In the genomic region with DNA sequence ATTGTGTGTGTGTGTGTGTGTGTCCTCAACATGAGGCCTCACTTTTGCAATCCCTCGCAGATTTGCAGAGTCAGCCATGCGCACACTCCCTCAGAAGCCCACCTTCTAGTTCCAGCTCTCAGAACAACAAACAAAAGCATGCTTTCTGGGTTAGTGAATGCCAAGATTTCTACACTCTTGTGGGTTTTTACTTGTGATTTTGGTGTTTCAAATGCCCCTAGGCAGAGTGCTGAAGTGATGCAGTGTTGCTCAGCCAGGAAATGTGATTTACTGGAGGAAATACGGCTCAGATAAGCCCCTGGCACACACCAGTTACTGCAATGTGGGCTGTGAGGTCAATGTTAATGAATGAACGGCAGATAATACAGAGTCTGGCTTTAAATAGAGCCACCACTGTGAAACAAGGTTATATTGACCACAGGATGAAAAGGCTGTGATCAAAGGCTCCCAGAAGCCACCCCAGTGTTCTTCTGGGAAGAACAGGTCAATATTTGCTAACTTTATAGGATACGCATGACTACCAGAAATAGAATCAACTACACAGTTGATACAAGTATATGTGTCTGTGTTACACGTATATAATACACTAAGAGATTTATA, we compare ENCODE assay signal across 14 mouse cellular contexts. TPM values are rescaled to one million over a fixed set of nuclear protein-coding genes. Genes with fewer than 3 reads are reported as not detected.
DNase-seq lines count a peak whose midpoint lies in the region; ATAC-seq and TF ChIP-seq lines count a peak whose summit lies in the region.
"Had no signal": no experiment of that assay in that cellular context is flagged by ENCODE, and none has a peak within 500 bp of the region (broad histone marks: within the 10 kb centered on the region; RNA-seq: fewer than 3 reads in every experiment).

No protein-coding gene starts in this region.

- no peak for TF ChIP-seq CTCF in heart, postnatal 0 days (IDR thresholded peaks at IDR 0.05; ENCODE audit: low read depth)
- no peak for TF ChIP-seq CTCF in stomach, postnatal 0 days (IDR thresholded peaks at IDR 0.05; ENCODE audit: low read depth)

- H3K27ac ChIP-seq in heart, postnatal 0 days (ENCODE audit: low read depth), result peak overlapping the region; percentile 31; the same call in 1 of the 2 replicates
- peak overlapping the region; percentile 64 for H3K27ac ChIP-seq in midbrain, embryonic 12.5 days (replicated peaks)
- no peak overlapping the region for H3K27ac ChIP-seq in midbrain, embryonic 13.5 days
- H3K27ac ChIP-seq in stomach, postnatal 0 days (replicated peaks), result 0 out of 2 replicates have a peak overlapping the region, but pooled peaks have one; percentile 9
- H3K27ac ChIP-seq: forebrain, embryonic 15.5 days had no signal

- no peak for ATAC-seq in heart, postnatal 0 days (ENCODE audit: insufficient read depth, low read depth)
- no peak for ATAC-seq in midbrain, embryonic 12.5 days (ENCODE audit: low FRiP score, low read depth)
- no peak for ATAC-seq in midbrain, embryonic 13.5 days
- peak; percentile 5 to 57; a peak in 2 of 4 replicates for ATAC-seq in hematopoietic stem cell, adult 5-6 weeks (replicated peaks in 1 of 2; ENCODE audit: insufficient read depth in 1 of 2, low FRiP score in 2 of 2, low TSS enrichment in 1 of 2, low read depth in 1 of 2, poor library complexity in 2 of 2, severe bottlenecking in 2 of 2)
- ATAC-seq in stomach, postnatal 0 days (ENCODE audit: low FRiP score, low TSS enrichment), result no peak
- ATAC-seq: forebrain, embryonic 15.5 days had no signal

- intact Hi-C loops in left cerebral cortex, postnatal 25 days (cut with DNase I), result no loop called here

- H3K4me3 ChIP-seq in heart, postnatal 0 days (ENCODE audit: low read depth, low read length), result no peak overlapping the region
- no peak overlapping the region for H3K4me3 ChIP-seq in midbrain, embryonic 12.5 days
- H3K4me3 ChIP-seq in midbrain, embryonic 13.5 days (replicated peaks), result no peak overlapping the region
- no peak overlapping the region for H3K4me3 ChIP-seq in stomach, postnatal 0 days (ENCODE audit: low read depth, low read length)
- H3K4me3 ChIP-seq: forebrain, embryonic 15.5 days; megakaryocyte, embryonic 14.5 days had no signal

- no peak for TF ChIP-seq EP300 in heart, postnatal 0 days (IDR thresholded peaks at IDR 0.05; ENCODE audit: low read depth)
- TF ChIP-seq EP300 in stomach, postnatal 0 days (optimal IDR thresholded peaks at IDR 0.05), result no peak

- H3K9me3 ChIP-seq in heart, postnatal 0 days (replicated peaks; ENCODE audit: control insufficient read depth, low read length), result no peaks in the 10 kb centered on the region
- H3K9me3 ChIP-seq in midbrain, embryonic 12.5 days, result no peaks in the 10 kb centered on the region
- no peaks in the 10 kb centered on the region for H3K9me3 ChIP-seq in midbrain, embryonic 13.5 days
- H3K9me3 ChIP-seq in stomach, postnatal 0 days (ENCODE audit: control insufficient read depth, low read length), result no peaks in the 10 kb centered on the region
- H3K9me3 ChIP-seq: forebrain, embryonic 15.5 days; megakaryocyte, embryonic 14.5 days had no signal

- WGBS in heart, postnatal 0 days, result 38% methylated on average over 6 of the region's 6 CpGs
- WGBS in midbrain, embryonic 12.5 days, result 66% methylated on average over 6 of the region's 6 CpGs
- 61% methylated on average over 6 of the region's 6 CpGs for WGBS in midbrain, embryonic 13.5 days
- WGBS in stomach, postnatal 0 days, result 30% methylated on average over 6 of the region's 6 CpGs

- H3K9ac ChIP-seq in heart, postnatal 0 days (replicated peaks; ENCODE audit: low read depth, low read length), result no peak overlapping the region
- no peak overlapping the region for H3K9ac ChIP-seq in midbrain, embryonic 12.5 days (replicated peaks)
- no peak overlapping the region for H3K9ac ChIP-seq in midbrain, embryonic 13.5 days (replicated peaks)
- H3K9ac ChIP-seq in stomach, postnatal 0 days (ENCODE audit: low read length), result no peak overlapping the region
- H3K9ac ChIP-seq: forebrain, embryonic 15.5 days had no signal

- H3K27me3 ChIP-seq in heart, postnatal 0 days (ENCODE audit: control insufficient read depth, insufficient read depth, low read length), result no peaks in the 10 kb centered on the region
- no peaks in the 10 kb centered on the region for H3K27me3 ChIP-seq in midbrain, embryonic 12.5 days
- H3K27me3 ChIP-seq in midbrain, embryonic 13.5 days, result 0 out of 2 replicates have a peak, but pooled peaks cover 3% of the 10 kb centered on the region
- no peaks in the 10 kb centered on the region for H3K27me3 ChIP-seq in stomach, postnatal 0 days (ENCODE audit: control insufficient read depth, insufficient read depth, low read length)
- H3K27me3 ChIP-seq: forebrain, embryonic 15.5 days had no signal

- peak; percentile 38 for DNase-seq in heart, postnatal 0 days (ENCODE audit: low spot score)
- no peak for DNase-seq in heart, adult 18-20 months
- DNase-seq in stomach, postnatal 0 days (ENCODE audit: low spot score), result no peak
- DNase-seq in gastrocnemius, postnatal 25 days, result no peak
- no peak for DNase-seq in left cerebral cortex, postnatal 25 days (ENCODE audit: low spot score in 2 of 2)
- DNase-seq: kidney, adult 8-10 months; right cerebral cortex, postnatal 4 days had no signal

- H3K4me2 ChIP-seq in heart, postnatal 0 days (ENCODE audit: low read depth, low read length), result no peak overlapping the region
- no peak overlapping the region for H3K4me2 ChIP-seq in midbrain, embryonic 12.5 days (replicated peaks)
- H3K4me2 ChIP-seq in midbrain, embryonic 13.5 days (replicated peaks), result no peak overlapping the region
- H3K4me2 ChIP-seq in stomach, postnatal 0 days (replicated peaks; ENCODE audit: low read depth), result no peak overlapping the region
- H3K4me2 ChIP-seq: forebrain, embryonic 15.5 days had no signal

- peaks cover 10% of the 10 kb centered on the region; the same call in 1 of the 2 replicates for H3K4me1 ChIP-seq in heart, postnatal 0 days (ENCODE audit: control insufficient read depth, insufficient read depth)
- H3K4me1 ChIP-seq in midbrain, embryonic 12.5 days, result peaks cover 13% of the 10 kb centered on the region
- peaks cover 15% of the 10 kb centered on the region for H3K4me1 ChIP-seq in midbrain, embryonic 13.5 days (replicated peaks)
- H3K4me1 ChIP-seq in stomach, postnatal 0 days (replicated peaks; ENCODE audit: control insufficient read depth, insufficient read depth), result no peaks in the 10 kb centered on the region

- no peaks in the 10 kb centered on the region for H3K36me3 ChIP-seq in heart, postnatal 0 days (replicated peaks; ENCODE audit: control insufficient read depth, insufficient read depth, low read length)
- no peaks in the 10 kb centered on the region for H3K36me3 ChIP-seq in midbrain, embryonic 12.5 days
- H3K36me3 ChIP-seq in midbrain, embryonic 13.5 days, result no peaks in the 10 kb centered on the region
- no peaks in the 10 kb centered on the region for H3K36me3 ChIP-seq in stomach, postnatal 0 days (ENCODE audit: control insufficient read depth, insufficient read depth, low read length)
- H3K36me3 ChIP-seq: forebrain, embryonic 15.5 days had no signal

RNA-seq across cellular contexts. Expression of gene Tsen2, which starts 2.7 kb away (rescaled TPM):
- total RNA-seq in heart, postnatal 0 days (2014; rRNA removed; ENCODE audit: low replicate concordance), result 6.0 and 11.5 TPM in 2 replicates
- 12.6 and 14.1 TPM in 2 replicates for polyA plus RNA-seq in heart, postnatal 0 days (2015; fragmentation: Nextera tagmentation; extraction: Ambion mirVana)
- 1 to 10 TPM; 6.0 to 7.4 TPM for total RNA-seq in heart, adult 18-20 months (2021)
- polyA plus RNA-seq in midbrain, embryonic 12.5 days (2016; fragmentation: Nextera tagmentation; extraction: Ambion mirVana), result 29.9 and 30.5 TPM in 2 replicates
- polyA plus RNA-seq in midbrain, embryonic 13.5 days (2015; fragmentation: Nextera tagmentation; extraction: Ambion mirVana), result 32.9 and 35.2 TPM in 2 replicates
- total RNA-seq in hematopoietic stem cell, adult 5-6 weeks (2017), result 14.7 and 19.9 TPM in 2 replicates
- 10.0 and 11.1 TPM in 2 replicates for polyA plus RNA-seq in stomach, postnatal 0 days (2015; fragmentation: Nextera tagmentation; extraction: Ambion mirVana)
- total RNA-seq in gastrocnemius, postnatal 25 days (2021), result 1 to 10 TPM; 5.8 to 6.1 TPM
- 10 to 100 TPM; 22.0 to 23.2 TPM for total RNA-seq in left cerebral cortex, postnatal 25 days (2021)

RNA-seq across cellular contexts. Expression of gene Mkrn2os, which starts 50.6 kb away (rescaled TPM):
- not detected in 2 replicates for total RNA-seq in heart, postnatal 0 days (2014; rRNA removed; ENCODE audit: low replicate concordance)
- polyA plus RNA-seq in heart, postnatal 0 days (2015; fragmentation: Nextera tagmentation; extraction: Ambion mirVana), result 0.37 and 0.44 TPM in 2 replicates
- total RNA-seq in heart, adult 18-20 months (2021), result under 1 TPM; 0.39 to 0.40 TPM
- 0.34 and 0.50 TPM in 2 replicates for polyA plus RNA-seq in midbrain, embryonic 12.5 days (2016; fragmentation: Nextera tagmentation; extraction: Ambion mirVana)
- polyA plus RNA-seq in midbrain, embryonic 13.5 days (2015; fragmentation: Nextera tagmentation; extraction: Ambion mirVana), result 0.24 and 0.44 TPM in 2 replicates
- 0.25 TPM in 1 of 2 replicates, not detected in the other for total RNA-seq in hematopoietic stem cell, adult 5-6 weeks (2017)
- polyA plus RNA-seq in stomach, postnatal 0 days (2015; fragmentation: Nextera tagmentation; extraction: Ambion mirVana), result 27.4 and 30.5 TPM in 2 replicates
- total RNA-seq in gastrocnemius, postnatal 25 days (2021), result under 1 TPM in 1 of 2 experiments, not detected in 1; 0.18 TPM
- not detected for total RNA-seq in left cerebral cortex, postnatal 25 days (2021)
- total RNA-seq: neutrophil, adult 5-6 weeks had no signal
- polyA plus RNA-seq: cortical plate, adult 2 months had no signal

RNA-seq across cellular contexts. Expression of gene Mkrn2, which starts 59.9 kb away (rescaled TPM):
- 17.9 and 71.3 TPM in 2 replicates for total RNA-seq in heart, postnatal 0 days (2014; rRNA removed; ENCODE audit: low replicate concordance)
- 29.6 and 31.3 TPM in 2 replicates for polyA plus RNA-seq in heart, postnatal 0 days (2015; fragmentation: Nextera tagmentation; extraction: Ambion mirVana)
- total RNA-seq in heart, adult 18-20 months (2021), result 10 to 100 TPM; 36.7 to 41.0 TPM
- 26.9 and 27.2 TPM in 2 replicates for polyA plus RNA-seq in midbrain, embryonic 12.5 days (2016; fragmentation: Nextera tagmentation; extraction: Ambion mirVana)
- polyA plus RNA-seq in midbrain, embryonic 13.5 days (2015; fragmentation: Nextera tagmentation; extraction: Ambion mirVana), result 29.4 and 31.1 TPM in 2 replicates
- 19.6 and 22.3 TPM in 2 replicates for total RNA-seq in hematopoietic stem cell, adult 5-6 weeks (2017)
- polyA plus RNA-seq in stomach, postnatal 0 days (2015; fragmentation: Nextera tagmentation; extraction: Ambion mirVana), result 17.8 and 19.4 TPM in 2 replicates
- total RNA-seq in gastrocnemius, postnatal 25 days (2021), result 10 to 100 TPM; 37.9 to 42.3 TPM
- 10 to 100 TPM; 33.2 to 36.7 TPM for total RNA-seq in left cerebral cortex, postnatal 25 days (2021)

Comparison
In these comparisons a context has a peak if more than half of its experiments do, and no peak if none do; other contexts are left out.
1. ATAC-seq: peak in hematopoietic stem cell, adult 5-6 weeks (2 of 2); none in heart, postnatal 0 days (single experiment), midbrain, embryonic 12.5 days (single experiment), midbrain, embryonic 13.5 days (single experiment) and stomach, postnatal 0 days (single experiment).